Mouse (Mus musculus) hindbrain, embryonic 15.5 days (tissue): ENCODE measurements around the gene Nacc1. TPM values are rescaled to one million over a fixed set of nuclear protein-coding genes. Genes with fewer than 3 reads are reported as not detected.

Experiments used
- ATAC-seq: fragments of 200-750 bp; cut with Nextera tagmentation; 2 replicates; pipeline ENCODE4 v1.8.0; 2017; ENCODE audit warnings: low read depth, moderate number of reproducible peaks, moderate TSS enrichment; ENCODE audit not compliant: low FRiP score
- H3K27ac ChIP-seq: fragments of 300-500 bp; sonication (generic); replicated peaks from 2 replicates; pipeline ENCODE4 v1.5.1; 2015; ENCODE audit warnings: mild to moderate bottlenecking, inconsistent platforms
- H3K27me3 ChIP-seq: fragments of 300-500 bp; sonication (generic); 2 replicates; pipeline ENCODE4 v1.6.1; 2015; ENCODE audit warnings: control low read depth, inconsistent platforms
- H3K36me3 ChIP-seq: fragments of 300-500 bp; sonication (generic); 2 replicates; pipeline ENCODE4 v1.6.1; 2015; ENCODE audit warnings: control low read depth, inconsistent platforms
- H3K4me1 ChIP-seq: fragments of 300-500 bp; sonication (generic); replicated peaks from 2 replicates; pipeline ENCODE4 v1.6.1; 2015; ENCODE audit warnings: control low read depth, inconsistent platforms
- H3K4me2 ChIP-seq: fragments of 300-500 bp; sonication (generic); 2 replicates; pipeline ENCODE4 v1.6.1; 2015; ENCODE audit warnings: moderate library complexity, mild to moderate bottlenecking, inconsistent platforms
- H3K4me3 ChIP-seq: fragments of 300-500 bp; sonication (generic); 2 replicates; pipeline ENCODE4 v1.5.1; 2015; ENCODE audit warnings: mild to moderate bottlenecking, inconsistent platforms
- H3K9ac ChIP-seq: fragments of 300-500 bp; sonication (generic); 2 replicates; pipeline ENCODE4 v1.6.1; 2015; ENCODE audit warnings: inconsistent platforms
- H3K9me3 ChIP-seq: fragments of 300-500 bp; sonication (generic); 2 replicates; pipeline ENCODE4 v1.6.1; 2016; ENCODE audit warnings: control low read depth, inconsistent platforms
- WGBS: fragments of 180-500 bp; shearing (Covaris S2); methylation state at CpG from one replicate; pipeline ENCODE4 v1.1.7; 2015; 5-methylcytosine and 5-hydroxymethylcytosine counted together
- polyA plus RNA-seq: library from polyadenylated mRNA; unstranded; fragments of >200 nt; fragmentation: Nextera tagmentation; extraction: Ambion mirVana; gene quantifications from 2 replicates; pipeline ENCODE4 v1.2.1, GENCODE M21; 2015

Gene Nacc1
- polyA plus RNA-seq, 1 experiment from 2014 or later: 16.1 TPM

DNA sequence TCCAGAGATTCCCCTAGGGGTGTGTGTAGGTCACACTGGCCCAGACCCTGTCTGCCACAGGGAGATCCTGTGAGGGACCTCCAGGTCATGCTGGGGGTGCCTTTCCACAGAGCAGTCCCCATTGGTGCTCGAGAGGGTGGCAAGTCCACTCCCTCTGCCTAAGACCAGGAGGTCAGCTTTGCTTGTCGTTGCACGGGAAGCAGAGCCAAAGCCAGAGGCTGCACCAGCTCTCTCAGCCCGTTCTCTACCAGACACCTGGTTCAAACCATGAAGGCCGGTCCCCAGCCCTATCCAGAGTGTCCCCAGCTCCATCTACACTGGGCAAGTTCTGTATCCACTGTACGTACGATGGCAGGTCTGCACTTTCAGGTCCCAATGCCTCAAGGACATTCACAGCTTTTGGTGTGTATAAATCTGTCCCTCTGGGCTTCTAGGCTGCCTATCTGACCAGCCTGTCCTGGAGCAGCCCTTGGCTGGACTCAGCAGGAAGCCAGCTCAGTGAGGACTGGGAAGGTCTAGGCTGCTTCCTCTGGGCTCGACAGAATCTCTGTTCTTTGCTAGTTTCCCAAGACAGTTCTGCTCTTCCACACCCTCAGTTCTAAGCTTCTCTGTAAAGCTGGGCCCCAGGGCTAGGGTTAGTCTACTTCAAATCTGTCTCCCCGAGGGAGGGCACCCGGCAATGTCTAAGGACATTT lies 37.7 kb upstream of the Nacc1 start:
- no peaks in the 10 kb centered on the region for H3K36me3 ChIP-seq
- 62% methylated on average over 10 of the region's 10 CpGs for WGBS
- no peak for ATAC-seq
- no peak overlapping the region for H3K4me3 ChIP-seq
- H3K9ac ChIP-seq: no peak overlapping the region
- peak overlapping the region; percentile 64 for H3K27ac ChIP-seq
- H3K4me2 ChIP-seq: no peak overlapping the region
- no peaks in the 10 kb centered on the region for H3K27me3 ChIP-seq
- no peaks in the 10 kb centered on the region for H3K9me3 ChIP-seq
- H3K4me1 ChIP-seq: peaks cover 62% of the 10 kb centered on the region

GRCm38 (mm10) chr8:84724683-84725082 lies 37.0 kb upstream of the Nacc1 start:
- H3K27me3 ChIP-seq: no peaks in the 10 kb centered on the region
- H3K9ac ChIP-seq: no peak overlapping the region
- H3K9me3 ChIP-seq: no peaks in the 10 kb centered on the region
- H3K27ac ChIP-seq: 0 out of 2 replicates have a peak overlapping the region, but pooled peaks have one; percentile 64
- H3K36me3 ChIP-seq: no peaks in the 10 kb centered on the region
- H3K4me1 ChIP-seq: peaks cover 55% of the 10 kb centered on the region
- WGBS: 40% methylated on average over 9 of the region's 9 CpGs
- no peak overlapping the region for H3K4me2 ChIP-seq
- ATAC-seq: no peak
- no peak overlapping the region for H3K4me3 ChIP-seq

DNA sequence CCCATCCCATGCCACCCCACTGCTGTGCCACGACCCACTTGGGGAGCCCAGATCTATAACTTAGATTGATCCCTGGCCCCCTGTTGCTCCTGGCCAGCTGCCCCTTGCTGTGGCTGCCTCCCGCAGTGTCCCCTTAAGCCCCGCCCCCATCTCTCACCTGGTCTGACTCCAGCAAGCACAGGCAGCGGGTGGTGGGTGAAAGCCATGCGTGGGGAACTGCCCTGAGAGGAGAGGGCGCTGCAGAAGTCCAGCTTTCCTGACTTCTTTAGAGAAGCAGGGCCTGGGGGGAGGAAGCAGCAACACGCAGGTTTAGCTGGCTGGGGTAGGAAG lies 35.9 kb upstream of the Nacc1 start:
- no peak overlapping the region for H3K4me3 ChIP-seq
- H3K4me2 ChIP-seq: peak overlapping the region; percentile 11; the same call in 1 of the 2 replicates
- no peaks in the 10 kb centered on the region for H3K9me3 ChIP-seq
- H3K4me1 ChIP-seq: peaks cover 50% of the 10 kb centered on the region
- H3K9ac ChIP-seq: no peak overlapping the region
- ATAC-seq: no peak
- WGBS: 34% methylated on average over 7 of the region's 7 CpGs
- H3K27ac ChIP-seq: peak overlapping the region; percentile 77
- H3K27me3 ChIP-seq: 0 out of 2 replicates have a peak, but pooled peaks cover 3% of the 10 kb centered on the region
- H3K36me3 ChIP-seq: no peaks in the 10 kb centered on the region

DNA sequence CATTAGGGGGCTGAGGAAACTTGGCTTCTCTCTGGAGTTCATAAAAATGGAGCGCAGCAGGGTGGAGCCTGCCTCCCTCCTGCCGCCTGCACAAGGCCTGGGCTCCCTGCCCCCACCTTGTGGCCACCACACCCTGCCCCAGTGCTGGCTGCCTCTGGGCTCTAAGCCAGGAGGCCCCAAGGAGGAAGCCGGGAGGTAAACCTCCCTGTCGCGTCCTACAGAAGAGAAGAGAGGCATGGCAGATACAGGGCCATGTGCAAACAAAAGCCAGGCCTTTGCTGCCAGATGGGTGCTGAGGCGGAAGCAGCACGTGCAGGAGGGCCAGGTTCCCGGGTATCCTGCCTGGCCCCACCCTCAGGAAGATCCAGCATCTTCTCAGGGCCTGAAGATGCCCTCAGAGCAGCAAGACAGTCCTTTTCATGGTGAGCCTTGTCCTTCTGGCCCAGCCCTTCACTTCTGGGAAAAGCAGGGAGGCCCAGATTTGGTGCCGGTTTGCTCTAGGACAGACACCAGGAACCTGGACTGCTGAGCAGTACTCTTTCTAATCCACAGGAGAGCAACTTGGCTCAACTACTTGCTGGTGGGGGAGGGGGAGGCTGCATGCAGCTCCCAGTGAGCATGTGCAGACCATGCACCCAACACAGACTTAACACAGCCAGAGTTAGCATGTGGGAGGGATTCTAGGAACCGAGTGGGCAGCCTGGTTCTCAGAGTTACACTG lies 35.3 kb upstream of the Nacc1 start, which contains the start of gene G430095P16Rik:
Gene G430095P16Rik, plus strand, starts transcription at position 158 of the 721 bp plus-strand sequence.
- Histone ChIP-seq H3K4me2 (peak within 1 kb of the TSS; percentile 11), H3K27ac (peak within 1 kb of the TSS; percentile 77), H3K9ac (peak within 1 kb of the TSS; percentile 2; the same call in 1 of the 2 replicates), H3K4me1 (peaks cover 46% of the 10 kb centered on the region), H3K36me3 (no peaks in the 10 kb centered on the region), H3K9me3 (no peaks in the 10 kb centered on the region), H3K27me3 (0 out of 2 replicates have a peak, but pooled peaks cover 3% of the 10 kb centered on the region), H3K4me3 (no peak within 1 kb of the TSS)
- peak; percentile 75 for ATAC-seq
- WGBS: 19% methylated on average over 10 of the region's 10 CpGs

GRCm38 (mm10) chr8:84722530-84722849 lies 34.8 kb upstream of the Nacc1 start:
- Histone ChIP-seq H3K36me3 (no peaks in the 10 kb centered on the region), H3K27me3 (0 out of 2 replicates have a peak, but pooled peaks cover 3% of the 10 kb centered on the region), H3K4me3 (no peak overlapping the region), H3K27ac (peak overlapping the region; percentile 77), H3K9me3 (no peaks in the 10 kb centered on the region), H3K9ac (no peak overlapping the region), H3K4me1 (peaks cover 45% of the 10 kb centered on the region), H3K4me2 (0 out of 2 replicates have a peak overlapping the region, but pooled peaks have one; percentile 5)
- no peak for ATAC-seq
- WGBS: 68% methylated on average over 6 of the region's 6 CpGs

DNA sequence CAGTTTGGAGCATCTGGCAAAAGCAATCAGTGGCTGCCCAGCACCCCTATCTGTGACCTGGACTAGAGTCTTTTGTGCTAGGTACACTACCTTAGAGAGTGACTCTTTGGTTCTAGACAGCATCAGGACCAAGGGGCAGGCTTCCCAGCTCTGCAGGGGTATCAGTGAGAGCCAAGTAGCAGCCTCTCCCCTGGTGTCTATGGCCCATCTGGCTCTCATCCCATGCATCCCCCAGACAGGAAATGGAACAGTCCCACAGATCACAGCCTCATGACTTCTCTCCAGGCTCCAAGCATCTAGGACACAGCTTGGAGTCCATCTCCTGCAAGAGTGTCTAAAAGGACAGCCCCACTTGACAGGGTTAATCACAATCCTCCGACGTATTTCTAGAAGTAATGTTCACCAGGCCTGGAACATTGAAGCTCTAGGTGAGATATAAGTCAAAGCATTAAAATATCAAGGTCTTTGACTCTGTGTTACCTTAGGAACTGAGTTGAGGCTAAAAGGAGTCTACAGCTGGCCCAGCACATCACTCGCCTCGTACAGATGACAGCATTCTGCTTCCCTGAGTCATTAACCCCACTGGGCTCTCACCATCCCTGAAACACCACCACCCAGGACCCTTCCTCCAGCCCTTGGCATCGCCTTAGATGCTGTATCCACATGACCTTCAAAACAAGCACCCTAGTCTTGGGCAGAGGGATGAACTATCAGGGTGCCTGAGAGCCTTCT lies 31.5 kb upstream of the Nacc1 start:
- Histone ChIP-seq H3K4me2 (no peak overlapping the region), H3K4me1 (peaks cover 44% of the 10 kb centered on the region), H3K36me3 (no peaks in the 10 kb centered on the region), H3K9ac (no peak overlapping the region), H3K27ac (no peak overlapping the region), H3K9me3 (no peaks in the 10 kb centered on the region), H3K27me3 (peaks cover 13% of the 10 kb centered on the region), H3K4me3 (no peak overlapping the region)
- no peak for ATAC-seq
- 80% methylated on average over 5 of the region's 5 CpGs for WGBS

- Histone ChIP-seq H3K27ac (no peak overlapping the region), H3K9me3 (no peaks in the 10 kb centered on the region), H3K36me3 (no peaks in the 10 kb centered on the region), H3K4me2 (no peak overlapping the region), H3K4me1 (peaks cover 44% of the 10 kb centered on the region), H3K27me3 (peaks cover 13% of the 10 kb centered on the region), H3K4me3 (no peak overlapping the region), H3K9ac (no peak overlapping the region)
- 76% methylated on average over 5 of the region's 5 CpGs for WGBS
- ATAC-seq: no peak
Observed at GRCm38 (mm10) chr8:84718476-84718875, 30.8 kb upstream of the Nacc1 start.

- Histone ChIP-seq H3K36me3 (no peaks in the 10 kb centered on the region), H3K4me1 (peaks cover 40% of the 10 kb centered on the region), H3K27me3 (peaks cover 13% of the 10 kb centered on the region)
Observed at GRCm38 (mm10) chr8:84716790-84717189, 29.1 kb upstream of the Nacc1 start.

DNA sequence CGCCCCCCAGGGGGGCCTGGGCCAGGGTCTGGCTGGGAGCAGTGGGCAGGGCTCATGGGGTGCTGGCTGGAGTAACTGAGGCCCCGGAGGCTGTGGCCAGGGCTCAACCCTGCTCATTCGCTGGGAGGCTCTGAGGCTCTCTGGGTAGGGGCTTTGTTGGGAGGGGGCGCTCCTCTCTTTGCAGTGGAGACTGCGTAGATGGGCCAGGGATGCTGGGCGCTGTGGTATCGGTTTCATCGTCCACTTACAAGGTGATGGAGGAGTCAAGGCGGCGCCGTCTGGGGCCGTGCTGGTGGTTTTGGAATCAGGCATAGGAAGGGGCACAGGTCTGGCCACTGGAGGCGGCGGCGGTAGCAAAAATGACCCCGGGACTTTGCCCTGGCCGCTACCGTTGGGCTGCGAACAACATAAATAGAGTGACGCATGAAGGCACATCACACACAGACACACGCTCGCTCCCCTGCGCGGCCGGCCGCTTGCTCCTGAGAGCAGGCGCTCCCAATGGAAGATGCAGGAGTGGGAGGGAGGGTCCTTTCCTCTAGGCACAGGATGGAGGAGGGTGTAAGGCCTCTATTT lies 28.3 kb upstream of the Nacc1 start:
- WGBS: 7% methylated on average over 27 of the region's 27 CpGs
- H3K9me3 ChIP-seq: no peaks in the 10 kb centered on the region
- H3K4me2 ChIP-seq: peak overlapping the region; percentile 41
- 0 out of 2 replicates have a peak overlapping the region, but pooled peaks have one; percentile 2 for H3K4me3 ChIP-seq
- 0 out of 2 replicates have a peak overlapping the region, but pooled peaks have one; percentile 2 for H3K9ac ChIP-seq
- no peaks in the 10 kb centered on the region for H3K36me3 ChIP-seq
- no peak for ATAC-seq
- H3K27ac ChIP-seq: peak overlapping the region; percentile 61
- H3K4me1 ChIP-seq: peaks cover 48% of the 10 kb centered on the region
- peaks cover 13% of the 10 kb centered on the region for H3K27me3 ChIP-seq

More at GRCm38 (mm10) chr8:84716790-84717189, 29.1 kb upstream of the Nacc1 start:
- H3K4me3 ChIP-seq: no peak overlapping the region
- H3K9me3 ChIP-seq: no peaks in the 10 kb centered on the region
- 83% methylated on average over 11 of the region's 11 CpGs for WGBS
- H3K9ac ChIP-seq: no peak overlapping the region
- H3K4me2 ChIP-seq: no peak overlapping the region
- H3K27ac ChIP-seq: peak overlapping the region; percentile 40; the same call in 1 of the 2 replicates
- ATAC-seq: no peak

- Histone ChIP-seq H3K4me2 (no peak overlapping the region), H3K4me1 (peaks cover 58% of the 10 kb centered on the region), H3K27me3 (peaks cover 13% of the 10 kb centered on the region), H3K36me3 (no peaks in the 10 kb centered on the region), H3K4me3 (no peak overlapping the region), H3K9me3 (no peaks in the 10 kb centered on the region), H3K27ac (peak overlapping the region; percentile 84), H3K9ac (no peak overlapping the region)
- no peak for ATAC-seq
- WGBS: 60% methylated on average over 4 of the region's 4 CpGs
Observed at GRCm38 (mm10) chr8:84714161-84714560, 26.5 kb upstream of the Nacc1 start.

DNA sequence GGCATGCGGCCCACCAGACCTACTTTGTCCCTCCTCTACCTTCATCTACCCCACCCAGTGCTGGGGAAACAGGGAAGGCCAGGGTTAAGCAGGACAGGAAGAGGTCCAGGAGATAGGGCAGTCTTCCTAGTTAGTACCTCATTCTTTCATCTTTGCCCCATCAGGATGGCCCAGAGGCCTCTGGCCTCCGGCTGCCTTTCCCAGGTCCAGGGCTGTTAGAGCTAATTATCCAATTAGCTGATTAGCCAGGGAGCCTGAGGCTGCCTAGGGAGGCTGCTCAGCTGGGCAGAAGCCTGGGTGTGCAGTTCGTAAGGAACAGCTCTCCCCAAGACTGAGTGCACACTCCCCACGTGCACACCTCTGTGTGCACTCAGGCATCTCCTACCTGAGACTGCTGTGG lies 25.7 kb upstream of the Nacc1 start:
- Histone ChIP-seq H3K4me2 (no peak overlapping the region), H3K9ac (no peak overlapping the region), H3K4me1 (peaks cover 64% of the 10 kb centered on the region), H3K9me3 (no peaks in the 10 kb centered on the region), H3K4me3 (no peak overlapping the region), H3K27ac (peak overlapping the region; percentile 84), H3K27me3 (peaks cover 9% of the 10 kb centered on the region), H3K36me3 (no peaks in the 10 kb centered on the region)
- 41% methylated on average over 4 of the region's 4 CpGs for WGBS
- no peak for ATAC-seq
